Mouse (Mus musculus) intestine, embryonic 15.5 days (tissue): ENCODE measurements at regions not wholly inside any gene's neighbourhood (a gene's known extent, or its start where the extent isn't known, plus 50 kb on each side); places are given as distances from the start of the nearest gene placed in this dataset.

Experiments used
- ATAC-seq: fragments of 200-750 bp; cut with Nextera tagmentation; 2 replicates; pipeline ENCODE4 v1.8.0; 2017; ENCODE audit warnings: moderate TSS enrichment, moderate library complexity
- H3K27ac ChIP-seq: fragments of 300-500 bp; sonication (generic); 2 replicates; pipeline ENCODE4 v1.5.1; 2015; ENCODE audit warnings: mild to moderate bottlenecking, inconsistent platforms
- H3K27me3 ChIP-seq: fragments of 300-500 bp; sonication (generic); replicated peaks from 2 replicates; pipeline ENCODE4 v1.6.1; 2015; ENCODE audit warnings: inconsistent platforms
- H3K36me3 ChIP-seq: fragments of 300-500 bp; sonication (generic); 2 replicates; pipeline ENCODE4 v1.6.1; 2015; ENCODE audit warnings: inconsistent platforms
- H3K4me1 ChIP-seq: fragments of 300-500 bp; sonication (generic); replicated peaks from 2 replicates; pipeline ENCODE4 v1.6.1; 2015; ENCODE audit warnings: inconsistent platforms
- H3K4me2 ChIP-seq: fragments of 300-500 bp; sonication (generic); replicated peaks from 2 replicates; pipeline ENCODE4 v1.6.1; 2015; ENCODE audit warnings: mild to moderate bottlenecking, inconsistent platforms
- H3K4me3 ChIP-seq: fragments of 300-500 bp; sonication (generic); replicated peaks from 2 replicates; pipeline ENCODE4 v1.5.1; 2015; ENCODE audit warnings: inconsistent platforms
- H3K9ac ChIP-seq: fragments of 300-500 bp; sonication (generic); 2 replicates; pipeline ENCODE4 v1.6.1; 2015; ENCODE audit warnings: inconsistent platforms
- H3K9me3 ChIP-seq: fragments of 300-500 bp; sonication (generic); 2 replicates; pipeline ENCODE4 v1.6.1; 2016; ENCODE audit warnings: inconsistent platforms
- WGBS: fragments of 180-500 bp; shearing (Covaris S2); methylation state at CpG from one replicate; pipeline ENCODE4 v1.1.7; 2015; 5-methylcytosine and 5-hydroxymethylcytosine counted together

DNA sequence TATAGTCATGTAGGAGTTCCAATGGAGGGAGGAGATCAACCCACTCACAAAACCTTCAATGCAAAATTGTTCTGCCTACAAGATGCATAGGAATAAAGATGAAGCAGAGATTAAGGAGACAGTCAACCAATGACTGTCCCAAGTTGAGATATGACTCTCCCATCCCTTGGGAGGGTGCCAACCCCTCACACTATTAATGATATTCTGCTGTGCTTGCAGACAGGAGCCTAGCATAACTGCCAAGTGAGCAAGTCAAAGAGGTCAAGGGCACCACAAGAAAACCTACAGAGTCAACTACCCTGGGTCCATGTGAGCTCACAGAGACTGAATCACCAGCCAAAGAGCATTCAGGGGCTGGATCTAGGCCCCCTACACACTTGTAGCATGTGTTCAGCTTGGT lies 184.1 kb upstream of the Eya4 start:
- no peak for ATAC-seq
- no peak overlapping the region for H3K9ac ChIP-seq
- no peaks in the 10 kb centered on the region for H3K9me3 ChIP-seq
- no peaks in the 10 kb centered on the region for H3K36me3 ChIP-seq
- no peaks in the 10 kb centered on the region for H3K4me1 ChIP-seq
- H3K27me3 ChIP-seq, result no peaks in the 10 kb centered on the region
- H3K27ac ChIP-seq, result no peak overlapping the region
- no peak overlapping the region for H3K4me2 ChIP-seq
- H3K4me3 ChIP-seq, result no peak overlapping the region

DNA sequence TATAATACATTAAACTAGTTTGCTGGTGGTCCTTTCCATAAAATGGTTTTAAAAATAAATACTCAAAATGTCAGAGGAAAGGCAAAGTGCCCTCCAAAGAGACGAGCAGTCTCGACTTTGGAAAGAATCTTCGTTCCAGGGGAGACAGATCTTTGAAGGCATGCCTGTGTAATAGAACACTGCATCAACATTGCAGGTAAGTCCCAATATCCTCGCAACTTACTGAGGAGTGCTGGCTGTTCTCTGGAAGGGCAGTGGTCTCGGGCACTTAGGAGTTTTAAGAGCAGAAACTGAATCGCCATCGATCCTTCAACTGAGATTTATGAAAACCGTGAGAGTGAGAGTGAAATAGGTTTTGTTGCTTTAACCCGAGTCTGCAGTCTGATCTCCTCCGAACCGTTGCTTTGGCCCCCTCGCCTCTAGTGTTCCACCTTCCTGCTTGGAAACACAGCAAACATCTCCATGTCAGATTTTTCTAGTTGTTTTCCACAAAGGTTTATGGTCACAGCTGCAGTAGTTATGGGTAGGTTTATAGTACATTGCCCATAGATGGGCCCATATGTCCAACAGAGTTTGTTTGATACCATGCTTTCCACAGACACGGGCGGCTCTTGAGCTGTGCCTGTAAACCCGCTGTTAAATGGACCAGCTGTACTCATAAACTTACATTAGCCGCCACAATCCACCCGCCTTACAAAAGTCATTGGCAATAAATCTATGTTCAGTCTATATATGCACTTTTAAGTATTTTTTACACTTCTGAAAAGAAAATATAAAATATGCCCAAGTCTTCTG lies 181.6 kb upstream of the Eya4 start:
- H3K27me3 ChIP-seq, result no peaks in the 10 kb centered on the region
- H3K4me1 ChIP-seq, result no peaks in the 10 kb centered on the region
- H3K9me3 ChIP-seq, result no peaks in the 10 kb centered on the region
- no peak for ATAC-seq
- no peak overlapping the region for H3K27ac ChIP-seq
- no peak overlapping the region for H3K4me3 ChIP-seq
- 71% methylated on average over 17 of the region's 17 CpGs for WGBS
- no peak overlapping the region for H3K9ac ChIP-seq
- no peak overlapping the region for H3K4me2 ChIP-seq
- H3K36me3 ChIP-seq, result no peaks in the 10 kb centered on the region

DNA sequence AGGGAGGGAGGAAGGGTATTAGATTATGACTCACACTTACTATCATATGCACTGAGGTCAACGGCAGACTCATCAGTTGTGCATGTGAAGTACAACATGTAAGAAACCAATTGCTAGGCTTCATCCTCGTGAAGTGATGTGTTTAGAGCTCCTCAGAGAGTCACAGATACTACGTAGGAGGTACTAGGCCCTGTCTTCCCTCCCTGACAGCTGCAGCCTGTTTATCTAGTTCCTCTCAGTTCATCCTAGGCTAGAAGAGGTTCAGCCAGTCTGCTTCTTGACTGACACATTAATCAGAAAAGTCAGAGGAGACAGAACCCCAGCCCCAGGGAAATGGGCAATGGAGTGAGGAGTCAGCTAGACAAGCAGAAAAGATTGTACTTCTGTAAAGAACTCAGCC lies 180.1 kb upstream of the Eya4 start:
- H3K9me3 ChIP-seq, result no peaks in the 10 kb centered on the region
- no peak overlapping the region for H3K4me3 ChIP-seq
- 68% methylated on average over 3 of the region's 3 CpGs for WGBS
- no peaks in the 10 kb centered on the region for H3K36me3 ChIP-seq
- no peak for ATAC-seq
- H3K9ac ChIP-seq, result no peak overlapping the region
- no peak overlapping the region for H3K4me2 ChIP-seq
- H3K27me3 ChIP-seq, result no peaks in the 10 kb centered on the region
- no peaks in the 10 kb centered on the region for H3K4me1 ChIP-seq
- no peak overlapping the region for H3K27ac ChIP-seq

DNA sequence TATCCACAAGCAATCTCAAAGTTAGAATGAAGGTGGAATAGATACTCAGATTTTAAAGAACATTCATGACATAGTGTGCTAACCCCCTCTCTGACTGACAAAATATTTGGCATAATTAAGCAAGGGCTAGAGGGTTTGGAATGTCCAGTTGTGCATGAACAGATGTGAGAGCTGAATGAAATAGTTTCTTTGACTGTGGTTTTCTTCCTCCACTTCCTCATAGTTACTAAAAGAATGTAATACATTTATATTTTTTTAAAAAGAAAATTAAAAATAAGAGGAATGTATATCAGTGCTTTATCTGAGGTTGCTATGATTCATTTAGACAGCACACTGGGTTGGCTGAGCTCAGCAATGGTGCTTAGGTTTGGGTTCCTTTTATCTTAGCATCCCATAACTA lies 176.2 kb upstream of the Eya4 start:
- Histone ChIP-seq H3K27me3 (no peaks in the 10 kb centered on the region), H3K36me3 (no peaks in the 10 kb centered on the region), H3K27ac (no peak overlapping the region), H3K9me3 (no peaks in the 10 kb centered on the region), H3K9ac (no peak overlapping the region), H3K4me2 (no peak overlapping the region), H3K4me3 (no peak overlapping the region), H3K4me1 (no peaks in the 10 kb centered on the region)
- ATAC-seq, result no peak

DNA sequence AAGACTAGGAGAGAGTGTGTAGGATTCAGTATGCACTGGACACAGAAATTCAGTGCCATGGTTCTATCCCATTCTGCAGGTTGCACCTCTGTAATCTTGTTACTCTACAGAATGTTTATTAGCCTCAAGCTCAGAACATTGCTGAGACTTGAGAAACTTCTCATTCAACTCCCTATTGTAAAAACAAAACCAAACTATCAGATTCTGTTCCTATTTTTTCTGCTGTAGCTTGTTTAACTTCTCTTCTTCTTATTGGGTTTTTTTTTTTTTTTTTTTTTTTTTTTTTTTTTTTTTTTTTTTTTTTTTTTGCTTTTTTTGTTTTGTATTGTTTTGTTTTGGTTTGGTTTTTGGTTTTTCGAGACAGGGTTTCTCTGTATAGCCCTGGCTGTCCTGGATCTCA lies 172.1 kb upstream of the Eya4 start:
- WGBS, result 67% methylated on average over 1 of the region's 1 CpGs

DNA sequence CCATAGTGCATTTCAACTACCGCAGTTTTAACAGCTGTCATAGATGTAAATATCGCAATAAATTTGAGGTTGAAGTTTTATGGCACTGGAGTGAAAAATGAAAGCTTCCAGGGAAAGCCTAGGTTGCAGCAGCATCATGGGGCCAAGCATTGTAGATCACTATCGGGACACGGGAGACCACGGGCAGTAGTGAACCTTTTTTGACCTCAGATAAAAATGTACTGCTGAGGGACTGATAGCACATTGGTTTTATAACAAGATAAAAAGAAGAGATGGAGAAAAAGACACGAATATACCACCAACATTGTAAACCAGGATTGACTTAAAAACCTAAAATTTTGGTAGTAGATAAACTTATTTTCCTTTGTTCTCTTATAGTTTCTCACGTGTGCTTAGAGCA lies 143.1 kb upstream of the Eya4 start:
- no peak for ATAC-seq
- Histone ChIP-seq H3K4me1 (no peaks in the 10 kb centered on the region), H3K4me2 (no peak overlapping the region), H3K9ac (no peak overlapping the region), H3K27ac (no peak overlapping the region), H3K36me3 (no peaks in the 10 kb centered on the region), H3K9me3 (no peaks in the 10 kb centered on the region), H3K4me3 (no peak overlapping the region), H3K27me3 (no peaks in the 10 kb centered on the region)
- 61% methylated on average over 7 of the region's 7 CpGs for WGBS

More for the DNA sequence above, 172.1 kb upstream of the Eya4 start:
- Histone ChIP-seq H3K9me3 (no peaks in the 10 kb centered on the region), H3K4me1 (no peaks in the 10 kb centered on the region), H3K4me2 (no peak overlapping the region), H3K4me3 (no peak overlapping the region), H3K27me3 (no peaks in the 10 kb centered on the region), H3K9ac (no peak overlapping the region), H3K27ac (no peak overlapping the region), H3K36me3 (no peaks in the 10 kb centered on the region)
- no peak for ATAC-seq

DNA sequence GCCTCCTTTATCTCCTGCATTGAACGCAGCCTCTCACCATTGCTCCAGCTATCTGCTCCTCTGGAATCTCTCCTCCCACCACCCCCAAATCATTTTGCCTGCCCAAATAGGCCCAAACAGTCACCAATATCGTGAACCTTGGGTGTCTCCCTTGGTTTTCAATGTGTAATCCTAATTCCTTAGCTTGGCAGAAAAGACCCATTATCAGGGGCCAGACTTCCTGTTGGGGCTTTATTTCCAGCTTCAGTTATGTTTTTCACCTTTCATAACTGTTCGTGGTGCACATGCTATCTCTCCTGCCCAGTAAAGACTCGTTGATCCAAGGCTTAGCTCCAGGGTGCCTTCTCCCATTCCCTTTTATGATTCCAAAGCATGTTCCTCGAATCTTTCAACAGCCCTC lies 142.4 kb upstream of the Eya4 start:
- Histone ChIP-seq H3K9ac (no peak overlapping the region), H3K4me3 (no peak overlapping the region), H3K4me2 (no peak overlapping the region), H3K9me3 (no peaks in the 10 kb centered on the region), H3K27ac (no peak overlapping the region), H3K36me3 (no peaks in the 10 kb centered on the region), H3K4me1 (no peaks in the 10 kb centered on the region), H3K27me3 (no peaks in the 10 kb centered on the region)
- WGBS, result 81% methylated on average over 5 of the region's 5 CpGs
- no peak for ATAC-seq

DNA sequence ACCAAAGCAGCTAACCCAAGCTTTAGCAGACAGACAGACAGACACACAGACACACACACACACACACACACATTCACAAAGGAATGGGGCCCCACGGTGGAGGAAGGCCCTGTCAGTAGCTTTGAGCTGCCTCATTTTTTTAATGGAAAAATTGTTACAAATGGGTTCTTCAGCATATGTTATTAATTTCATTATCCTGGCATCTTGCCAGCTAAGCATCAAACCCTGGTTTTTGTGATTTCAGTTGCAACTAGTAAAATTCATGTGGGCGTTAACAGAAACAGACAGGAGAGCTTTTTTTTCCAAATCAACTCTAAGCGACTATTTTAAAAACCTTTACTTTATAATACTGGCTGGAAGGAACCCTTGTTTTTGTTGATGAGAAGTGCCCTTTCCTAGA lies 138.4 kb upstream of the Eya4 start:
- no peaks in the 10 kb centered on the region for H3K36me3 ChIP-seq
- no peaks in the 10 kb centered on the region for H3K9me3 ChIP-seq
- no peak overlapping the region for H3K9ac ChIP-seq
- no peak overlapping the region for H3K4me3 ChIP-seq
- H3K27ac ChIP-seq, result no peak overlapping the region
- no peak overlapping the region for H3K4me2 ChIP-seq
- H3K27me3 ChIP-seq, result no peaks in the 10 kb centered on the region
- 60% methylated on average over 3 of the region's 3 CpGs for WGBS
- ATAC-seq, result no peak
- no peaks in the 10 kb centered on the region for H3K4me1 ChIP-seq

DNA sequence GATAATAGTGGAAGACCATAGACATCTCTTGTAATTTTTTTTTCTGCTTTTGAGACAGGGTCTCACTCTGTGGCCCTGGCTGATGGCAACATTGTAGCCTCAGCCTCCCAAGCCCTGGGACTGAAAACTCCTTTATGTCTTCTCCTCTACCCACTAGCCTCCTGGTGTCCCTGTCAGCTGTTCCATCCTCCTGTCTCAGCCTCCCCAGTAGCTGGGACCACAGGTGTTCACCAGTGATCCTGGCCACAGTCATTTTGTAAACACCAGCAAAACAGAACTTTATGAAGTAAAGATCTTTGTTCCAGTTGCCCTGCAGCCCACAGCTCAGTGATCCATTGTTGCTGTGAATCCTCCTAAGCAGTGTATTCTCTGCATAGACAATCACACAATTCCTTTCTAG lies 129.9 kb upstream of the Eya4 start:
- H3K4me1 ChIP-seq, result no peaks in the 10 kb centered on the region
- no peak overlapping the region for H3K4me3 ChIP-seq
- H3K27me3 ChIP-seq, result no peaks in the 10 kb centered on the region
- no peak overlapping the region for H3K4me2 ChIP-seq
- H3K9me3 ChIP-seq, result no peaks in the 10 kb centered on the region
- ATAC-seq, result no peak
- H3K9ac ChIP-seq, result no peak overlapping the region
- no peak overlapping the region for H3K27ac ChIP-seq
- no peaks in the 10 kb centered on the region for H3K36me3 ChIP-seq

DNA sequence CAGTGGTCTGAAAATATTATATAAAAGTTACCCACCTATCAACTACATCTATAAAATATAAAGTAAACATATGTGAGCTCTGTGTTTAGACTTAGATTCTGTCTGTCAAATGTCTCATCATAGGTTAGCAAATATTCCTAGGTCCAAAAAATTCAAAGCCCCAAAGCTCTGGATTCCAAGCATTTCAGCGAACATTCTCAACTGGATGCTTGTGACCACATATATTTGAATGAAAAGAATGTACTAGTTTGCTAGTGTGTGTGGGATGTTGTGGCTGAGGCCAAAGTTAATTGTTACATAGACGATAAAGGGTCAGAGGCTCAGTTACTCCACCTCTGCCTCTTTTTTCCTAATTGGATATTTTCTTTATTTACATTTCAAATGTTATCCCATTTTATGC lies 128.3 kb upstream of the Eya4 start:
- H3K27me3 ChIP-seq, result no peaks in the 10 kb centered on the region
- no peak overlapping the region for H3K4me3 ChIP-seq
- H3K27ac ChIP-seq, result no peak overlapping the region
- no peak overlapping the region for H3K9ac ChIP-seq
- ATAC-seq, result no peak
- H3K36me3 ChIP-seq, result no peaks in the 10 kb centered on the region
- no peaks in the 10 kb centered on the region for H3K9me3 ChIP-seq
- WGBS, result 86% methylated on average over 2 of the region's 2 CpGs
- H3K4me2 ChIP-seq, result no peak overlapping the region
- H3K4me1 ChIP-seq, result no peaks in the 10 kb centered on the region

DNA sequence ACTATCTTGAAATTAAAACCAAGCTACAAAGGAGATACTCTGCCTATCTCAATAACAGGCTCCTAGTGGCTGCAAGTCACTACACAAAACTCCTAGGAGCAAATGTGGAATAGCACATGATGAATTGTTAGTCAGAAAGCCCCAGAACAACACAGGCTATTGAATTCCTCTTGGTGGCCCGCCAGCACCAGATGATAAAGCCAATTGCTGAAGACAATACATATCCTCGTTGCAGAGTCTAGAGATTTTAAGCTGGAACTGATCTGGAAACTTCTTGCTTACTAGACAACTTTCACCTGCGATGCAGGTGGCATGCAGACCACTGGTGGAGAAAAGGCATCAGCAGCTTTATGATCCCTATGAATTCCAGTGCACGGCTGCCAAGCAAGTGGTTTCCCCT lies 126.5 kb upstream of the Eya4 start:
- no peak for ATAC-seq
- Histone ChIP-seq H3K4me1 (no peaks in the 10 kb centered on the region), H3K36me3 (no peaks in the 10 kb centered on the region), H3K27me3 (no peaks in the 10 kb centered on the region), H3K9ac (no peak overlapping the region), H3K27ac (no peak overlapping the region), H3K4me2 (no peak overlapping the region), H3K4me3 (no peak overlapping the region), H3K9me3 (no peaks in the 10 kb centered on the region)
- 85% methylated on average over 4 of the region's 4 CpGs for WGBS

DNA sequence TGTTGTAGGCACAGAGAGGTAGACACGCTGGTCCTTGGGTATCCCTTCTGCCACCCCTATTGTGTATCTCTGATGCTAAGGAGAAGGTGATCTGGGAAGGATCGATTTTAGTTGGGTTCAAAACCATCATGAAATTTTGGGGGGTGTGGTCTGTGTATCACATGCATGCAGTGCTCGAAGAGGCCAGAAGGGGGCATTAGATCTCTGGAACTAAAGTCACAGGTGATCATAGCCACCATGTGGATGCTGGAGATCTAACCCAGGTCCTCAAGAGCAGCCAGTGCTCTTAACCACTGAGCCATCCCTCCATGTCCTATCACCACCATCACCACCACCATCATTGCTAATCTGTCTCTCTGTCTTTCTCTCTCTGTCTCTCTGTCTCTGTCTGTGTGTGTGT lies 100.4 kb upstream of the Eya4 start:
- H3K4me3 ChIP-seq, result no peak overlapping the region
- no peak overlapping the region for H3K9ac ChIP-seq
- no peak overlapping the region for H3K27ac ChIP-seq
- no peaks in the 10 kb centered on the region for H3K36me3 ChIP-seq
- H3K4me2 ChIP-seq, result no peak overlapping the region
- no peak for ATAC-seq
- H3K27me3 ChIP-seq, result no peaks in the 10 kb centered on the region
- H3K4me1 ChIP-seq, result no peaks in the 10 kb centered on the region
- WGBS, result 93% methylated on average over 3 of the region's 3 CpGs
- H3K9me3 ChIP-seq, result no peaks in the 10 kb centered on the region

DNA sequence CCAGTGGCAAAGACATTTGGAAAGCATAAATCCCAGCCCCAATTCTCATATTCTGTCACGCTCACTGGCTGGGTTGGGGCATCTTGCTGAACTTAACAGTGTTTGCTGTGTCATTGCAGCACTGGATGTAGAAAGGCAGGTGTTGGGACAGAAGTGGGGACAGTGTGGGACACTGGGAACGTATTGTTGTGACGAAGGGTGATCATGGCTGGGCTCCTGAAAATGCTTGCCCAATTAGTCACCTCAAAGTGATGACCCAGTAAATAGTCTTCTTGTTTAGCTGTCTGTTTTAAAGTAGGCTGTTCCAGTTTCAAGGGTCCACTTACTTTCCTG lies 100.0 kb upstream of the Eya4 start:
- no peaks in the 10 kb centered on the region for H3K9me3 ChIP-seq
- ATAC-seq, result no peak
- H3K4me3 ChIP-seq, result no peak overlapping the region
- no peaks in the 10 kb centered on the region for H3K27me3 ChIP-seq
- no peak overlapping the region for H3K4me2 ChIP-seq
- no peaks in the 10 kb centered on the region for H3K36me3 ChIP-seq
- H3K9ac ChIP-seq, result no peak overlapping the region
- WGBS, result 93% methylated on average over 3 of the region's 3 CpGs
- no peak overlapping the region for H3K27ac ChIP-seq
- H3K4me1 ChIP-seq, result no peaks in the 10 kb centered on the region
